Mouse (Mus musculus) bone marrow, adult 2 months (tissue): ENCODE measurements around the gene Epdr1. TPM values are rescaled to one million over a fixed set of nuclear protein-coding genes. Genes with fewer than 3 reads are reported as not detected.
"Not testable (repeated sequence)": the region's sequence is repeated elsewhere in the genome, so short reads cannot be mapped to it uniquely, and the experiment has no call there.

Experiments
- H3K27ac ChIP-seq: fragments of 200-500 bp; 2 replicates; pipeline ENCODE4 v1.5.1; 2012; ENCODE audit warnings: low read depth, mild to moderate bottlenecking, control low read depth, inconsistent platforms, low read length; ENCODE audit not compliant: control insufficient read depth, poor library complexity, insufficient read depth
- H3K4me1 ChIP-seq: fragments of 200-500 bp; 2 replicates; pipeline ENCODE4 v1.6.1; 2011; ENCODE audit warnings: low read length; ENCODE audit not compliant: control insufficient read depth, insufficient read depth
- H3K4me3 ChIP-seq: fragments of 200-500 bp; replicated peaks from 2 replicates; pipeline ENCODE3; 2011; ENCODE audit warnings: mild to moderate bottlenecking, low read depth, low read length, control low read depth; ENCODE audit not compliant: control insufficient read depth
- CTCF ChIP-seq: fragments of 200-500 bp; IDR thresholded peaks from 2 replicates; pipeline ENCODE4 v1.5.1; 2011; ENCODE audit warnings: low read length, control low read depth; ENCODE audit not compliant: control insufficient read depth, insufficient read depth
- POLR2A ChIP-seq: fragments of 200-500 bp; IDR thresholded peaks from 2 replicates; pipeline ENCODE4 v1.6.1; 2011; ENCODE audit warnings: low read depth, mild to moderate bottlenecking, control low read depth, low read length, borderline replicate concordance; ENCODE audit not compliant: control insufficient read depth
- WGBS: fragments of 180-500 bp; shearing (Covaris S2); methylation state at CpG from one replicate; pipeline ENCODE4 v1.1.7; 2018; 5-methylcytosine and 5-hydroxymethylcytosine counted together
- polyA plus RNA-seq: library from polyadenylated mRNA; stranded (reverse); fragments of >200 nt; gene quantifications from 2 replicates; pipeline ENCODE4 v1.2.4, GENCODE M21; 2011; ENCODE audit warnings: low replicate concordance; ENCODE audit not compliant: missing spikeins, insufficient read depth, insufficient read length

Gene Epdr1
- polyA plus RNA-seq, 1 experiment, result 3.1 TPM

DNA sequence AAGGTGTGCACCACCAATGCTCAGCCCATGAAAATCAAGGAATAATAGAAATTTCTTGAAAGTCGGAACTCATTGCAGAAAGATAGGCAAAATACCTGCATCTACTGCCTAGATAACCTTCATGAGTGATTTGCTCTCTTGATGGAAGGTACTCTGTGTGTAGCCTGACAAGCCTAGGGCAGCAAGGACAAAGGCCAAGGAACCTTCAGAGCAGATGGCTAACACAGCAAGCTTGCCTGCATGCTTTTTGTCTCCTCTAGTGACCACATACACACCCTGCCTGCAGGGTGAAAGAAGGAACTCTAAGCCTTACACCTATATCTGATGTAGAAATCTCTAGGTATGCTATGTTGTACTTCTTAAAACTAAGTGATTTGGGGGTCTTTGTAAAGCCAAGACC lies 24.6 kb downstream of the Epdr1 start:
- WGBS, result 83% methylated on average over 1 of the region's 1 CpGs
- no peaks in the 10 kb centered on the region for H3K4me1 ChIP-seq
- no peak for TF ChIP-seq CTCF
- TF ChIP-seq POLR2A, result no peak
- H3K27ac ChIP-seq, result no peak overlapping the region
- no peak overlapping the region for H3K4me3 ChIP-seq

DNA sequence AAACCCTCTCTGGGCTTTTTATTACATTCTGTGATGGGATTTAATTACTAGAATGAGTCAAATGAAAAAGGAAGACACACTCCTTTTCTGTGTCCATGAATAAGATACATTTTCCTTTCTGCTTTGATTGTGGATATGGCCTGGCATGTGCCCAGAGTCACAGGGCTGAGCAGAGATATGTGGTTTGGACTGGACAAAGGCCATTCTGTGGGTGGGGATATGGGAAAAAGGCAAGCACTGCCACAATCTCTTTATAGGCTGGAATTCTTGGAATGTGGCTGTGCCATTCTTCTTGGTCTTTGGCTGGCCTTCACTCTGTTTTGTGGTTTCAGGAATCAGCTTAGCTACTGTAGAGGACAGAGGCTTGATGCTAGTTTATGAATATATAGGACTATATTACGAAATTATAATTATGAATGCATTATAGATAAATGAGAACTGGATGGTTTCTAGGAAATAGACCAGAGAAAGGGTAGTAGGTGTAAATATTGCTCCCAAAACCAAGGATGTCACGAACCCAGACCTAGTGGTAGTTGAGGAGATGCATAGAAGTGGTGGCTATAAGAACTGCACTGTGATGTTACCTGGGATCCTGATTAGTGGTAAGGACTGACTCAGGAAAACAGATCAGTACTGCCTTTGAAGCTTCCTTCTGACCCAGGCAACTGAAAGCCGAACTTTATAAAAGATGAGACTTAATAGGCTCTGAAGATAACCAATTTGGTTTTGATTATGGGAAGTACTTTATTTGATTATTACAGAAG lies 28.5 kb downstream of the Epdr1 start:
- no peak overlapping the region for H3K4me3 ChIP-seq
- TF ChIP-seq CTCF, result no peak
- TF ChIP-seq POLR2A, result no peak
- WGBS, result 80% methylated on average over 3 of the region's 3 CpGs
- H3K4me1 ChIP-seq, result no peaks in the 10 kb centered on the region
- H3K27ac ChIP-seq, result no peak overlapping the region

DNA sequence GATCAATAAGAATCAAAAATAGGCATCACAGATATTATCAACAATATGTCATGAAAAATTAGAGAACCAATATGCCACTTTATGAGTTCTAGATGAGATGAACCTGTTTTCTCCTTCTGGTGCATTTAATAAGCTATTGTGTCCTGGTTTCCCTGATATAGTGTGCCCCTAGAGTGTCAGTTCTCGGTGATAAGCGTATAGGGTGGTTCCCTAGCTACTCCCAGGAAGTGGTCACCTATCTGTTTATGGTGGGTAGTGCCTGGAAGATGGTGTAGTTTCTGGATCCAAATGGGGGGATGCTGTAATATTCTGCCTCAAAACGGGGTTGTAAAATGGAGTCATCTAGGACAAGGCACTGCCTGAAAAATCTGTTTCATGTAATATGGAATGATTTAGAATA lies 43.8 kb downstream of the Epdr1 start:
- WGBS, result 65% methylated on average over 3 of the region's 3 CpGs
- Histone ChIP-seq H3K4me3 (no peak overlapping the region), H3K27ac (no peak overlapping the region), H3K4me1 (no peaks in the 10 kb centered on the region)
- no peak for TF ChIP-seq CTCF
- TF ChIP-seq POLR2A, result no peak

DNA sequence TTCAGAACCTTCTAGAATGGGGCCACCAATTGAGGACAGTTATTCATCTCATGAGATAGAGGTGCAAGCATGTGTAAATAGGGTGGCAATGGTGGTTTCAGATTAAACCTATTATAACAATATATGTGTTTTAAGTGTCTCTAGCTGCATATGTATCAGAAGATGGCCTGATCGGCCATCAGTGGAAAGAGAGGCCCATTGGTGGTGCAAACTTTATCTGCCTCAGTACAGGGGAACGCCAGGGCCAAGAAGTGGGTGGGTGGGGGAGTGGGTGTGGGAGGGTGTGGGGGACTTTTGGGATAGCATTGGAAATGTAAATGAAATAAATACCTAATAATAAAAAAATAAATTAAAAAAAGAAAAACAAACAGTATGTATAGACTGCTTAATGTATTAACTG lies 45.0 kb downstream of the Epdr1 start:
- WGBS, result 79% methylated on average over 2 of the region's 2 CpGs
- H3K4me1 ChIP-seq, H3K4me3 ChIP-seq, H3K27ac ChIP-seq: not testable (repeated sequence)

DNA sequence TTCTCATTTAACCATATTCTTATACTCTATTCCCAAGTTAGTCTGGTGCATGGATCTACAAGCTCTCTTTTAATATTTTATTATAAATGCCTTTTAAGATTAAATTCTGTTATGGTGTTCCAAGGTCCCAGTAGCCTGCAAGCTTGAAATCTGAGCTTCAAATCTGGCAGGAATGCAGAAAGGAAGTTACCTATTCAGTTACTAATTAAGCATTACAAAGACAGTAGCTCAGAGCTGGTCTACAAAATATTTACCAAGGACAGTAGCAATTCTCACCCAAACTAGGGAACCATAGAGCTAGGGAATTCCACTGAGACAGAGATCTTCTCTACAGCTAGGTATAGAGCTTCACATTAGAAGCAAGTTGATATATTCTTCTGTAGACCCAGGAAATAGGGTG lies 49.6 kb downstream of the Epdr1 start:
- H3K27ac ChIP-seq, H3K4me3 ChIP-seq, H3K4me1 ChIP-seq: not testable (repeated sequence)

DNA sequence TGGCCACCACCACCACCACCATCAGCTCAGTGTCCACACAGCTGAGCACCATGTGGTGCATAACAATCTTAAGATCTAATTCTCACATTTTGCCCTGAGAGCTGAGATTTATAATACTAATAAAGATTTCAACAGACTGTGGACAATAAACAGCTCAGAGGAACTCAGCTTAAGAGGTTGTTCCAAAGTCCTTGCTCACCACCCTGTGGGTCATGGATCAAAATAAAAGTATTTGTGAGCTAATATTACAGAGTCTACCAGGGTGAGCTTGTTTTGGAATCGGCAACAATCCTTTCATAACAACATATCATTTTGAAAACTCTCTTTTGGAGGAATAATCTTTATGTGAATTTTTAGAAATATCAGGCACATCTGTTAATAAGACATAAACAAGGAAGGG lies 57.2 kb downstream of the Epdr1 start:
- H3K4me3 ChIP-seq, result no peak overlapping the region
- H3K27ac ChIP-seq, result no peak overlapping the region
- 93% methylated on average over 1 of the region's 1 CpGs for WGBS
- TF ChIP-seq CTCF (no peak), POLR2A (no peak)
- no peaks in the 10 kb centered on the region for H3K4me1 ChIP-seq

DNA sequence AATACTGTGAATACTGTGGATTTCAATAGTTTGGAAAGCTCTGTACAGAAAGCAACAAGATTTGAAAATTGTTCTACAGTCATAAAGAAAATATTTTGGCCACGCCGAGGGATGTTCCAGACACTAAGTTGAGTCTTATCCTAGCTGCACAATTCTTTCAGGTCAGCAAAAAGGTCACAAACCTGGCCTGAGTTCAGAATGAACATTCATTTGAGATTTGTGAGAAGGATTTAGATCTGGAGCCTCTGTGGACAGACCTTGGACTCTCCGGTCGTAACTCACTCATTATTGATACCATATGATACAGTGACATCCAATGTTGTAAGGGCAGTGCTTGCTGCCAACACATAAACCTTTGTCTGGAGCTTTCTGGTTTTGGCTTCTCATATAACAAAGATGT lies 64.3 kb downstream of the Epdr1 start:
- H3K4me3 ChIP-seq, result no peak overlapping the region
- H3K27ac ChIP-seq, result no peak overlapping the region
- TF ChIP-seq POLR2A (no peak), CTCF (no peak)
- 82% methylated on average over 4 of the region's 4 CpGs for WGBS
- H3K4me1 ChIP-seq, result no peaks in the 10 kb centered on the region

Other genes with a start within 250 kb of the Epdr1 start
- gene Stard3nl, start 224.1 kb downstream of the Epdr1 start, polyA plus RNA-seq, result 7.4 and 10.7 TPM in 2 replicates
- gene Sfrp4, start 3.2 kb upstream of the Epdr1 start, polyA plus RNA-seq, result 18.8 and 22.8 TPM in 2 replicates
- not detected in 2 replicates for gene Nme8, start 77.9 kb upstream of the Epdr1 start, polyA plus RNA-seq
- gene Gpr141, start 204.3 kb upstream of the Epdr1 start, polyA plus RNA-seq, result 4.6 and 16.8 TPM in 2 replicates